Mouse (Mus musculus): ENCODE data around the gene Ikzf4. TPM values are rescaled to one million over a fixed set of nuclear protein-coding genes. Genes with fewer than 3 reads are reported as not detected.
A peak's percentile ranks its signal among the peaks of the same experiment; 100 is the strongest.
"Not testable (repeated sequence)": the region's sequence is repeated elsewhere in the genome, so short reads cannot be mapped to it uniquely, and the experiment has no call there.

Ikzf4 gene
- polyA plus RNA-seq, 1 experiment from 2014 or later: 21.2 TPM

GRCm38 (mm10) chr10:128630306-128630705 lies 15.5 kb downstream of the Ikzf4 start:
- H3K9me3 ChIP-seq (ENCODE audit: control insufficient read depth, low read length); H3K4me2 ChIP-seq (ENCODE audit: low read length); H3K4me3 ChIP-seq (replicated peaks; ENCODE audit: low read depth, low read length); ATAC-seq (ENCODE audit: low FRiP score, low TSS enrichment); H3K27me3 ChIP-seq (ENCODE audit: control insufficient read depth, insufficient read depth, low read length); DNase-seq; H3K4me1 ChIP-seq (ENCODE audit: control insufficient read depth, insufficient read depth, low read length); H3K27ac ChIP-seq (replicated peaks; ENCODE audit: low read depth, low read length); H3K9ac ChIP-seq (replicated peaks; ENCODE audit: low read length): not testable (repeated sequence)
- WGBS: 86% methylated on average over 5 of the region's 5 CpGs
- peaks cover 32% of the 10 kb centered on the region for H3K36me3 ChIP-seq (ENCODE audit: control insufficient read depth, insufficient read depth, low read length)

DNA sequence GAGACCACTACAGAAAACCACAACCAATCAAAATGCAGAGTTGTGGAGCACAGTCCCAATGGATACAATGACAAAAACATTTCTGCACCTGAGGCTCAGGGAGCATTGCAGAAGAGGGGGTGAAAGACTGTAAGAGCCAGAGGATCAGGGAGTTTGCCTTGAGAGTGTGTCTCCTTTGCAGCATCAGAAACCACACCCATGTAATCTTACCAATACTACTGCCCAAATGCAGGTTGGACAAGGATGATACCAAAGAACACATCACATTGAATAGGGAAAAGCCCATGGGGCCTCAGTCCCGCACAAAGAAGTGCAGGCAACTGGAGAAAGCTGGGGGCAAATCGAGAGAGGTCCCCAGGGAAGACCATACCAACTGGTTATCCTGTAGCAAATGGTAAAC lies 16.0 kb downstream of the Ikzf4 start:
- H3K9ac ChIP-seq (replicated peaks; ENCODE audit: low read length): no peak overlapping the region

DNA sequence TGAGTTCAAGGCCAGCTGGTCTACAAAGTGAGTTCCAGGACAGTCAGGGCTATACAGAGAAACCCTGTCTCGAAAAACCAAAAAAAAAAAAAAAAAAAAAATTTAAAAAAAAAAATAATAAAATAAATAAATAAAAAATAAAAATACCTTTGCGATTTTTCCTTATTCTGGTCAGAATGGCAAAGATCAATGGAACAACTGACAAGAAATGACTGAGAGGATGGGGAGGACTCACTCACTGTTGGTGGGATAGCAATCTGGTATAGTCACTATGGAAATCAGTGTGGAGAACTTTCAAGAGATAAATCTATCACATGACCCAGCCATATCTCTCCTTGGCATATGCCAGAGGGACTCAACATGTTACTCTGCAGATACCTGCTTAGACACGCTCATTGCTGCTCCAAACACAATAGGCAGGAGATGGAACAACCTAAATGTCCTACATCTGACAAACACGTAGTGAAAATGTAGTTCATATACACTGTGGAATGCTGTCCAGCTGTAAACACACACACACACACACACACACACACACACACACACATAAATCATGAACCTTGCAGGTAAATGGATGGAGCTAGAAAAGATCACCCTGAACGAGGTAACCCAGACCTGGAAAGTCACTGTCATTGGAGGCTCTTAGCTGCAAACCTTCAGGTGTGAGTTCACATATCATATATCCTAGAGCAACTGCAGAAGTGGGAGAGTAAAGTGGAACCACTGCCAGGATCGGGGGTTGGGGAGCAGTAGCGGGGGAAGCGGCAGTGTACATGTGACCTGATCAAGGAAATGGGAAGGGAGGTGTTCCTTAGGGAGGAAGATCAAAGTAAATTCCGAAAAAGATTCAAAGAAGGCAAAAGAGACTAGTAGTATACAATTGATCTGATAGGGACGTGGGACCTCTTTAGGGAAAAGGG lies 18.1 kb downstream of the Ikzf4 start:
- H3K9me3 ChIP-seq (ENCODE audit: control insufficient read depth, low read length): no peaks in the 10 kb centered on the region
- no peak overlapping the region for H3K9ac ChIP-seq (replicated peaks; ENCODE audit: low read length)
- H3K27ac ChIP-seq (replicated peaks; ENCODE audit: low read depth, low read length): no peak overlapping the region
- no peak overlapping the region for H3K4me2 ChIP-seq (ENCODE audit: low read length)
- H3K36me3 ChIP-seq (ENCODE audit: control insufficient read depth, insufficient read depth, low read length): peaks cover 29% of the 10 kb centered on the region
- no peaks in the 10 kb centered on the region for H3K27me3 ChIP-seq (ENCODE audit: control insufficient read depth, insufficient read depth, low read length)
- 87% methylated on average over 10 of the region's 10 CpGs for WGBS
- no peak overlapping the region for H3K4me3 ChIP-seq (replicated peaks; ENCODE audit: low read depth, low read length)
- ATAC-seq (ENCODE audit: low FRiP score, low TSS enrichment) (no peak), DNase-seq (no peak)
- peaks cover 7% of the 10 kb centered on the region for H3K4me1 ChIP-seq (ENCODE audit: control insufficient read depth, insufficient read depth, low read length)

More for the DNA sequence above, 16.0 kb downstream of the Ikzf4 start:
- Histone ChIP-seq H3K27ac (replicated peaks; ENCODE audit: low read depth, low read length) (no peak overlapping the region), H3K4me2 (ENCODE audit: low read length) (no peak overlapping the region), H3K9me3 (ENCODE audit: control insufficient read depth, low read length) (no peaks in the 10 kb centered on the region), H3K4me1 (ENCODE audit: control insufficient read depth, insufficient read depth, low read length) (peaks cover 7% of the 10 kb centered on the region), H3K36me3 (ENCODE audit: control insufficient read depth, insufficient read depth, low read length) (peaks cover 32% of the 10 kb centered on the region), H3K4me3 (replicated peaks; ENCODE audit: low read depth, low read length) (no peak overlapping the region), H3K27me3 (ENCODE audit: control insufficient read depth, insufficient read depth, low read length) (no peaks in the 10 kb centered on the region)
- WGBS: 68% methylated on average over 2 of the region's 2 CpGs
- DNase-seq (no peak), ATAC-seq (ENCODE audit: low FRiP score, low TSS enrichment) (no peak)

GRCm38 (mm10) chr10:128626311-128627310 lies 19.2 kb downstream of the Ikzf4 start, which contains the start of gene Rps26:
TSS of gene Rps26 (minus strand) at chr10:128626747.
- Histone ChIP-seq H3K4me1 (ENCODE audit: control insufficient read depth, insufficient read depth, low read length) (peaks cover 7% of the 10 kb centered on the region), H3K36me3 (ENCODE audit: control insufficient read depth, insufficient read depth, low read length) (peaks cover 28% of the 10 kb centered on the region), H3K9me3 (ENCODE audit: control insufficient read depth, low read length) (no peaks in the 10 kb centered on the region), H3K27ac (replicated peaks; ENCODE audit: low read depth, low read length) (peak within 1 kb of the TSS; percentile 71), H3K4me2 (ENCODE audit: low read length) (peak within 1 kb of the TSS; percentile 89), H3K27me3 (ENCODE audit: control insufficient read depth, insufficient read depth, low read length) (no peaks in the 10 kb centered on the region), H3K9ac (replicated peaks; ENCODE audit: low read length) (peak within 1 kb of the TSS; percentile 75), H3K4me3 (replicated peaks; ENCODE audit: low read depth, low read length) (peak within 1 kb of the TSS; percentile 84)
- WGBS: under 1% methylated on average over 40 of the region's 40 CpGs
- DNase-seq: peak; percentile 99
- peak; percentile 97 for ATAC-seq (ENCODE audit: low FRiP score, low TSS enrichment)

DNA sequence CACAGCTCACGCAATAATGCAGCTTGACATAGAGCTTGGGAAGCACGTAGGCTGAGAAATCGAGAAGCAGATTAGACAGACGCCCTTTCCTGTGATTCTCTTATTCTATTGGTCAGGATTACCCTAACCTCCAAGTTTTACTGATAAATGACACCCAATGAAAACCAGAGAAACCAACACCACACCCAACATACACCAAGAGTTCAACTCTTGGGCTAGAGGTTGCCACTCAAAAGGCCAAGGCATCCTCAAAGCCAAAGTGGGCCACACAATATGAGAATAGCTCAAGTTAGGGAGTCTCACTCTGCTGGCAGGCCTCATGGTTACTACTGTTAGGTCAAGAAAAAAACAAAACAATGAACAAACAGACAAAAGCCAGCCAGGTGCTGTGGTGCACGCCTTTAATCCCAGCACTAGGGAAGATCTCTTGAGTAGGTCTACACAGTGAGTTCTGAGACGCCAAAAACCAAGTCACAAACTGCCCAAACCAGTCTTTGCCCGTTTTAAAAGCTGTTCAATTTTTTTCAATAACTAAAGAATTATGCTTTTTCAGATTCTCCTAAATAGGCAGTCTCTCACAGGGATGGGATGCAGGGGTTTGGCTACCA lies 20.4 kb downstream of the Ikzf4 start:
- WGBS: 42% methylated on average over 7 of the region's 7 CpGs
- peak overlapping the region; percentile 68; the same call in 1 of the 2 replicates for H3K27ac ChIP-seq (replicated peaks; ENCODE audit: low read depth, low read length)
- no peaks in the 10 kb centered on the region for H3K27me3 ChIP-seq (ENCODE audit: control insufficient read depth, insufficient read depth, low read length)
- peaks cover 7% of the 10 kb centered on the region for H3K4me1 ChIP-seq (ENCODE audit: control insufficient read depth, insufficient read depth, low read length)
- peak overlapping the region; percentile 89 for H3K4me2 ChIP-seq (ENCODE audit: low read length)
- DNase-seq (no peak), ATAC-seq (ENCODE audit: low FRiP score, low TSS enrichment) (no peak)
- H3K9ac ChIP-seq (replicated peaks; ENCODE audit: low read length): peak overlapping the region; percentile 75
- no peaks in the 10 kb centered on the region for H3K9me3 ChIP-seq (ENCODE audit: control insufficient read depth, low read length)
- H3K36me3 ChIP-seq (ENCODE audit: control insufficient read depth, insufficient read depth, low read length): peaks cover 28% of the 10 kb centered on the region
- peak overlapping the region; percentile 84 for H3K4me3 ChIP-seq (replicated peaks; ENCODE audit: low read depth, low read length)

DNA sequence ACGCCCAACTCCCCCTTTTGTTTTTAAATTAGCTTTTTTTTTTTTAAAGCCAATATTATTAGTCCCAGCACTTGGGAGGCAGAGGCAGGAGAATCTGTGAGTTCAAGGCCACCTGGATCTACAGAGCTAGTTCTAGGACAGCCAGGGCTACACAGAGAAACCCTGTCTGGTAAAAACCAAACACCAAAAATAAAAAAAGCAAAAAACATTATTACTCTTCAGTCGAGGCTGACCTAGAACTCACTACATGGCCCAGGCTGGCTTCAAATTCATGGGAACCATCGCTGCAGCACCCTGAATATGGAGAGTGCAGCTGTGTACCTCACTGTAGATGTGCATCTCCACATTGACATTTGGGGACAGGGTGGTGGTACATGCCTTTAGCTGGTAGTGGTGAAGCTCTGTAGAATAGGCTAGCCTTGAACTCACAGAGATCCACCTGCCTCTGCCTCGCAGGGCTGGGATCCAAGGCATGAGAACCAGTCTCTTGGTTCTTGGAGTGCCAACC lies 22.6 kb downstream of the Ikzf4 start:
- H3K4me3 ChIP-seq (replicated peaks; ENCODE audit: low read depth, low read length); H3K4me1 ChIP-seq (ENCODE audit: control insufficient read depth, insufficient read depth, low read length); H3K27me3 ChIP-seq (ENCODE audit: control insufficient read depth, insufficient read depth, low read length); H3K9ac ChIP-seq (replicated peaks; ENCODE audit: low read length); DNase-seq; H3K27ac ChIP-seq (replicated peaks; ENCODE audit: low read depth, low read length); H3K9me3 ChIP-seq (ENCODE audit: control insufficient read depth, low read length); H3K4me2 ChIP-seq (ENCODE audit: low read length); ATAC-seq (ENCODE audit: low FRiP score, low TSS enrichment): not testable (repeated sequence)
- WGBS: 80% methylated on average over 4 of the region's 4 CpGs
- peaks cover 28% of the 10 kb centered on the region for H3K36me3 ChIP-seq (ENCODE audit: control insufficient read depth, insufficient read depth, low read length)

GRCm38 (mm10) chr10:128622702-128623101 lies 23.1 kb downstream of the Ikzf4 start:
- no peaks in the 10 kb centered on the region for H3K27me3 ChIP-seq (ENCODE audit: control insufficient read depth, insufficient read depth, low read length)
- DNase-seq: no peak
- no peak for ATAC-seq (ENCODE audit: low FRiP score, low TSS enrichment)
- no peak overlapping the region for H3K9ac ChIP-seq (replicated peaks; ENCODE audit: low read length)
- H3K4me3 ChIP-seq (replicated peaks; ENCODE audit: low read depth, low read length): no peak overlapping the region
- peaks cover 28% of the 10 kb centered on the region for H3K36me3 ChIP-seq (ENCODE audit: control insufficient read depth, insufficient read depth, low read length)
- WGBS: 87% methylated on average over 4 of the region's 4 CpGs
- no peak overlapping the region for H3K4me2 ChIP-seq (ENCODE audit: low read length)
- H3K27ac ChIP-seq (replicated peaks; ENCODE audit: low read depth, low read length): no peak overlapping the region
- H3K4me1 ChIP-seq (ENCODE audit: control insufficient read depth, insufficient read depth, low read length): peaks cover 7% of the 10 kb centered on the region
- no peaks in the 10 kb centered on the region for H3K9me3 ChIP-seq (ENCODE audit: control insufficient read depth, low read length)

- peaks cover 28% of the 10 kb centered on the region for H3K36me3 ChIP-seq (ENCODE audit: control insufficient read depth, insufficient read depth, low read length)
- H3K9ac ChIP-seq (replicated peaks; ENCODE audit: low read length): no peak overlapping the region
- H3K4me3 ChIP-seq (replicated peaks; ENCODE audit: low read depth, low read length): no peak overlapping the region
- no peak for DNase-seq
- no peak overlapping the region for H3K27ac ChIP-seq (replicated peaks; ENCODE audit: low read depth, low read length)
- ATAC-seq (ENCODE audit: low FRiP score, low TSS enrichment): no peak
- no peak overlapping the region for H3K4me2 ChIP-seq (ENCODE audit: low read length)
- no peaks in the 10 kb centered on the region for H3K27me3 ChIP-seq (ENCODE audit: control insufficient read depth, insufficient read depth, low read length)
- WGBS: 72% methylated on average over 3 of the region's 3 CpGs
- peaks cover 7% of the 10 kb centered on the region for H3K4me1 ChIP-seq (ENCODE audit: control insufficient read depth, insufficient read depth, low read length)
- no peaks in the 10 kb centered on the region for H3K9me3 ChIP-seq (ENCODE audit: control insufficient read depth, low read length)
These were observed 23.7 kb downstream of the Ikzf4 start for GRCm38 (mm10) chr10:128621986-128622520.

Data from midbrain, embryonic 14.5 days (tissue).